Mouse (Mus musculus) G1E (cell line): ENCODE data around the gene Pidd1. TPM values are rescaled to one million over a fixed set of nuclear protein-coding genes. Genes with fewer than 3 reads are reported as not detected.
"Not testable (repeated sequence)": the region's sequence is repeated elsewhere in the genome, so short reads cannot be mapped to it uniquely, and the experiment has no call there.

Experiments
- ATAC-seq: 2 replicates; pipeline ENCODE4 v1.8.0; 2016; ENCODE audit warnings: mild to moderate bottlenecking; ENCODE audit not compliant: insufficient number of reproducible peaks, poor library complexity, low FRiP score, severe bottlenecking; ENCODE audit errors: extremely low read depth
- DNase-seq: peaks from one replicate; pipeline ENCODE4 v3.0.0; 2012; ENCODE audit warnings: low spot score
- H3K27me3 ChIP-seq: 2 replicates; pipeline ENCODE4 v1.6.1; 2012; ENCODE audit warnings: mild to moderate bottlenecking, low read length, inconsistent platforms; ENCODE audit not compliant: insufficient read depth
- H3K36me3 ChIP-seq: replicated peaks from 2 replicates; pipeline ENCODE3; 2012; ENCODE audit warnings: mild to moderate bottlenecking, inconsistent platforms
- H3K4me1 ChIP-seq: 2 replicates; pipeline ENCODE4 v1.6.1; 2012; ENCODE audit warnings: low read depth, low read length, inconsistent platforms, mixed read lengths; ENCODE audit not compliant: insufficient read depth
- H3K4me3 ChIP-seq: 2 replicates; pipeline ENCODE4 v1.5.1; 2012; ENCODE audit warnings: low read depth, mild to moderate bottlenecking, inconsistent platforms, low read length, moderate library complexity, mixed read lengths
- H3K9me3 ChIP-seq: replicated peaks from 2 replicates; pipeline ENCODE4 v1.6.1; 2012; ENCODE audit warnings: inconsistent platforms
- CTCF ChIP-seq: IDR thresholded peaks from 2 replicates; pipeline ENCODE4 v1.5.1; 2012; ENCODE audit warnings: low read depth, low read length, inconsistent platforms, mixed read lengths
- GATA1 ChIP-seq: IDR thresholded peaks from 2 replicates; pipeline ENCODE4 v1.6.1; 2012; ENCODE audit warnings: borderline replicate concordance, low read length, inconsistent platforms, mixed read lengths
- GATA2 ChIP-seq: IDR thresholded peaks from 2 replicates; pipeline ENCODE4 v1.6.1; 2012; ENCODE audit warnings: low read depth, low read length, inconsistent platforms, borderline replicate concordance
- POLR2AphosphoS5 ChIP-seq: IDR thresholded peaks from 2 replicates; pipeline ENCODE4 v1.6.1; 2012; ENCODE audit warnings: low read depth, low read length, inconsistent platforms; ENCODE audit not compliant: insufficient replicate concordance
- TAL1 ChIP-seq: conservative IDR thresholded peaks from 2 replicates; pipeline ENCODE4 v1.6.1; 2012; ENCODE audit warnings: low read depth, low read length, inconsistent platforms, mixed read lengths
- polyA plus RNA-seq: library from polyadenylated mRNA; stranded (reverse); fragments of >175 nt; gene quantifications from 2 replicates; pipeline ENCODE4 v1.2.3, GENCODE M21; 2012
- total RNA-seq, 2 experiments: library from RNA; stranded (forward) in 1 of 2; stranded (reverse) in 1 of 2; fragments of 200-1000 nt in 1 of 2; fragments of >200 nt in 1 of 2; fragmentation: Nextera tagmentation in 1 of 2; gene quantifications; 2 replicates each; pipeline ENCODE4 v1.2.3; 2014 to 2017

Gene Pidd1
- total and polyA plus RNA-seq, 3 experiments: 8.9 to 59.6 (median 22.9) TPM

DNA sequence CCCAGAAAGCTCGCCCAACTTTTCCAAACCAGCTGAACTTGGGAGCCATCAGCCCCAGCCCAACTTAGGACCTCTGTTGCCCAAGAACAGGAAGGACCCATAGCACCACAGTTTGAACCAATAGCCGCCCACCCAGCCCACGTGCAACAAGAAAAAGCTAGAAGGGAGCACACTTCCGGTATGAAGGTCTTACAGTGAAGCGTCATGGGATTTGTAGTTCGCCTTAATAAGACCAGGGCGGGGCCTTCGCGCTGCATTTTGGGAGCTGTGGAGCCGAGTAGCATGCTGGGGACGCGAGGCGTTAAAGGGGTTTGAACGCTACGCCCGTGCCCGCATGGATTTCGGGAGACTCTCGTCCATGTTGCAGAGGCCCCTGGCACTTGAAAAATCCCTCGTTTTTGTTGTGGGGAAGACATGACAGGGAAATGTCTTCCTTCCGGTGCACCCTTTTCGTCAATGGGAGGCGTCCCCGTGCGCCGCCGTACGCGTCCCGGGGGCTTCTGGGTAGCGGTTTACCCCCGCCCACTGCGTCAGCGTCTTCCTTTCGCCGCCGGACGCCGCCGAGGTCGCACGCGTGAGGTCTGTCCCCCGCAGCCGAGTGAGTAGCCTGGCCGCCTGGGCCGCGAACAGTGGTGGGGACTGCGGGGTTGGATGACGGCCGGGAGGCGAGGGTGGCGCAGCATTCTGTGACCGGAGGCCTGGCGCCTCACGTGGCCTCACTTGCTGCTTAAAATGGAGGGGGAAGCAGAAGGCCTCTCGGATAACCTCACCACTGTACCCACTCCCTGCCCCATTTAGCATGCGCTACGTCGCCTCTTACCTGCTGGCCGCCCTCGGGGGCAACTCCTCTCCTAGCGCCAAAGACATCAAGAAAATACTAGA is 3.5 kb upstream of the Pidd1 start, which contains the start of gene Rplp2:
Gene Rplp2 (plus strand): TSS at position 261 of the 882 bp plus-strand sequence.
- peak; percentile 92 for DNase-seq
- peak within 1 kb of the TSS; percentile 81 for H3K4me3 ChIP-seq
- peaks cover 67% of the 10 kb centered on the region for H3K4me1 ChIP-seq

GRCm38 (mm10) chr7:141446374-141446773 is 2.5 kb upstream of the Pidd1 start:
- peaks cover 68% of the 10 kb centered on the region for H3K4me1 ChIP-seq
- not testable (repeated sequence) for H3K9me3 ChIP-seq, H3K27me3 ChIP-seq, ATAC-seq, H3K4me3 ChIP-seq, DNase-seq
- H3K36me3 ChIP-seq: peaks cover 52% of the 10 kb centered on the region

More for the DNA sequence above, 3.5 kb upstream of the Pidd1 start, which contains the start of gene Rplp2:
- Histone ChIP-seq H3K36me3 (peaks cover 52% of the 10 kb centered on the region), H3K27me3 (no peaks in the 10 kb centered on the region), H3K9me3 (no peaks in the 10 kb centered on the region)
- TF ChIP-seq POLR2AphosphoS5 (peak; percentile 59; the same call in 1 of the 2 replicates), CTCF (no peak)
- peak; percentile 85 for ATAC-seq

GRCm38 (mm10) chr7:141443081-141443821 is 574 bp downstream of the Pidd1 start:
- ATAC-seq (peak; percentile 22; the same call in 1 of the 2 replicates), DNase-seq (peak; percentile 82)
- peaks cover 55% of the 10 kb centered on the region for H3K36me3 ChIP-seq
- no peaks in the 10 kb centered on the region for H3K9me3 ChIP-seq
- H3K4me3 ChIP-seq: peak overlapping the region; percentile 75
- peaks cover 69% of the 10 kb centered on the region for H3K4me1 ChIP-seq
- TF ChIP-seq CTCF (peak; percentile 21; the same call in 1 of the 2 replicates), POLR2AphosphoS5 (no peak)
- H3K27me3 ChIP-seq: no peaks in the 10 kb centered on the region; the same call in 1 of the 2 replicates

GRCm38 (mm10) chr7:141442199-141442598 is 1.6 kb downstream of the Pidd1 start:
- ATAC-seq (no peak), DNase-seq (no peak)
- peaks cover 57% of the 10 kb centered on the region for H3K36me3 ChIP-seq
- peak overlapping the region; percentile 75 for H3K4me3 ChIP-seq
- no peak for TF ChIP-seq GATA1
- no peak for TF ChIP-seq GATA2
- TF ChIP-seq POLR2AphosphoS5: no peak
- TF ChIP-seq CTCF: no peak
- peaks cover 75% of the 10 kb centered on the region for H3K4me1 ChIP-seq
- H3K27me3 ChIP-seq: no peaks in the 10 kb centered on the region; the same call in 1 of the 2 replicates
- H3K9me3 ChIP-seq: no peaks in the 10 kb centered on the region

GRCm38 (mm10) chr7:141441460-141441859 is 2.4 kb downstream of the Pidd1 start:
- TF ChIP-seq TAL1: no peak
- TF ChIP-seq GATA1: no peak
- TF ChIP-seq POLR2AphosphoS5: no peak
- TF ChIP-seq GATA2: no peak
- TF ChIP-seq CTCF: no peak
- DNase-seq (no peak), ATAC-seq (no peak)
- Histone ChIP-seq H3K27me3 (no peaks in the 10 kb centered on the region; the same call in 1 of the 2 replicates), H3K4me1 (peaks cover 78% of the 10 kb centered on the region), H3K4me3 (peak overlapping the region; percentile 75; the same call in 1 of the 2 replicates), H3K36me3 (peaks cover 58% of the 10 kb centered on the region), H3K9me3 (no peaks in the 10 kb centered on the region)

GRCm38 (mm10) chr7:141440613-141441012 is 3.2 kb downstream of the Pidd1 start:
- H3K27me3 ChIP-seq: no peaks in the 10 kb centered on the region; the same call in 1 of the 2 replicates
- no peaks in the 10 kb centered on the region for H3K9me3 ChIP-seq
- DNase-seq: no peak
- TF ChIP-seq TAL1 (no peak), CTCF (peak; percentile 55; the same call in 1 of the 2 replicates), GATA2 (no peak), GATA1 (no peak), POLR2AphosphoS5 (no peak)
- no peak for ATAC-seq
- peaks cover 67% of the 10 kb centered on the region for H3K36me3 ChIP-seq
- peak overlapping the region; percentile 75; the same call in 1 of the 2 replicates for H3K4me3 ChIP-seq
- peaks cover 82% of the 10 kb centered on the region for H3K4me1 ChIP-seq
